Mouse (Mus musculus) thymus, adult 2 months (tissue): ENCODE results near the gene Nr2c1.

Experiments
- CTCF ChIP-seq: fragments of 200-500 bp; IDR thresholded peaks from 2 replicates; pipeline ENCODE4 v1.5.1; 2012; ENCODE audit warnings: mild to moderate bottlenecking, control low read depth, low read length, moderate library complexity, borderline replicate concordance; ENCODE audit not compliant: control insufficient read depth, poor library complexity, insufficient read depth; ENCODE audit errors: extremely low read depth
- POLR2A ChIP-seq: fragments of 200-500 bp; IDR thresholded peaks from 2 replicates; pipeline ENCODE4 v1.6.1; 2012; ENCODE audit warnings: mild to moderate bottlenecking, low read length, control low read depth, moderate library complexity; ENCODE audit not compliant: control insufficient read depth, poor library complexity, insufficient read depth; ENCODE audit errors: extremely low read depth

- TF ChIP-seq CTCF: no peak
- no peak for TF ChIP-seq POLR2A
Measured at GRCm38 (mm10) chr10:94151488-94151887, 3.7 kb downstream of the Nr2c1 start.
